11 mouse cellular contexts compared by ENCODE assay signal in the genomic region with DNA sequence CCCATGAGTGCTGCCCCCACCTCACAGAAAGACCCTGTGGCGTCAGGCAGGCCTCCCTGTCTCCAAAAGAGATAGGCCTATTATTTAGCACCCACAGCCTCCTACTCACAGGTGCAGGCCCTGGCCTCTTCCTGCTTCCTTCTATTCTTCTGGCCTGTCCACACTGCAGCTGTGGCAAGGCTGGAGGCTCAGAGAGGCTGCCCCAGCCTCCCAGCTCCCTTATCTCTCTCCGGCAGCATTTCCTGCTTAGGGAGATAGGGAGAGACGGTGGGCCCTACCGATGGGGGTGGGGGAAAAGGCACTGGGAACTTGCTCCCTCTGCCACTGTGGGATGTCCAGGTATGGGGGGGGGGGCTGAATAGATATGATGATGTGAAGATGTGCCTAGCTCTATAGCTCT. TPM values are rescaled to one million over a fixed set of nuclear protein-coding genes. Genes with fewer than 3 reads are reported as not detected.
DNase-seq lines count a peak whose midpoint lies in the region; ATAC-seq lines count a peak whose summit lies in the region.
"Had no signal": no experiment of that assay in that cellular context is flagged by ENCODE, and none has a peak within 500 bp of the region (broad histone marks: within the 10 kb centered on the region; RNA-seq: fewer than 3 reads in every experiment).

No protein-coding gene starts in this region.

- H3K9me3 ChIP-seq in kidney, embryonic 15.5 days (replicated peaks), result no peaks in the 10 kb centered on the region
- H3K9me3 ChIP-seq in kidney, embryonic 14.5 days (ENCODE audit: control insufficient read depth, low read length), result no peaks in the 10 kb centered on the region
- no peaks in the 10 kb centered on the region for H3K9me3 ChIP-seq in heart, embryonic 15.5 days (replicated peaks)
- H3K9me3 ChIP-seq: neural tube, embryonic 13.5 days had no signal

- peaks cover 22% of the 10 kb centered on the region; the same call in 1 of the 2 replicates for H3K4me1 ChIP-seq in kidney, embryonic 15.5 days
- H3K4me1 ChIP-seq in kidney, embryonic 14.5 days (ENCODE audit: control insufficient read depth, insufficient read depth, low read length), result no peaks in the 10 kb centered on the region
- peaks cover 15% of the 10 kb centered on the region for H3K4me1 ChIP-seq in heart, embryonic 15.5 days (replicated peaks)

- no peak overlapping the region for H3K9ac ChIP-seq in kidney, embryonic 15.5 days
- no peak overlapping the region for H3K9ac ChIP-seq in kidney, embryonic 14.5 days (ENCODE audit: low read depth, low read length)
- H3K9ac ChIP-seq in heart, embryonic 15.5 days, result no peak overlapping the region
- H3K9ac ChIP-seq: neural tube, embryonic 13.5 days had no signal

- WGBS in kidney, embryonic 15.5 days, result 59% methylated on average over 4 of the region's 4 CpGs
- WGBS in kidney, embryonic 14.5 days, result 61% methylated on average over 4 of the region's 4 CpGs
- WGBS in heart, embryonic 15.5 days, result 30% methylated on average over 4 of the region's 4 CpGs

- DNase-seq in c-Kit-positive CD71-negative TER-119-negative erythroid progenitor cells, embryonic 14.5 days (ENCODE audit: low read depth), result peak; percentile 53
- peak; percentile 54 for DNase-seq in lung, postnatal 14 days
- DNase-seq in cerebellum, postnatal 25 days, result no peak
- DNase-seq in embryo, embryonic 10.5 days (ENCODE audit: low spot score), result no peak
- no peak for DNase-seq in left cerebral cortex, postnatal 10 days (ENCODE audit: extremely low spot score in 1 of 2, low spot score in 2 of 2)
- DNase-seq: adrenal gland, adult 8-10 months; gastrocnemius, postnatal 14 days had no signal

- ATAC-seq in kidney, embryonic 15.5 days (replicated peaks; ENCODE audit: low FRiP score), result peak; percentile 81
- no peak for ATAC-seq in kidney, embryonic 14.5 days (ENCODE audit: low FRiP score, low TSS enrichment)
- ATAC-seq in heart, embryonic 15.5 days (replicated peaks; ENCODE audit: insufficient number of reproducible peaks, insufficient read depth, low FRiP score, low read depth), result peak; percentile 68; the same call in 1 of the 2 replicates

- 0 out of 2 replicates have a peak, but pooled peaks cover 3% of the 10 kb centered on the region for H3K27me3 ChIP-seq in kidney, embryonic 15.5 days
- no peaks in the 10 kb centered on the region for H3K27me3 ChIP-seq in kidney, embryonic 14.5 days (ENCODE audit: control insufficient read depth, insufficient read depth, low read length)
- no peaks in the 10 kb centered on the region for H3K27me3 ChIP-seq in heart, embryonic 15.5 days
- H3K27me3 ChIP-seq: neural tube, embryonic 13.5 days had no signal

- H3K4me2 ChIP-seq in kidney, embryonic 15.5 days, result no peak overlapping the region
- H3K4me2 ChIP-seq in kidney, embryonic 14.5 days (replicated peaks; ENCODE audit: low read depth, low read length), result no peak overlapping the region
- no peak overlapping the region for H3K4me2 ChIP-seq in heart, embryonic 15.5 days
- H3K4me2 ChIP-seq: neural tube, embryonic 13.5 days had no signal

- peak overlapping the region; percentile 41 for H3K27ac ChIP-seq in kidney, embryonic 15.5 days
- no peak overlapping the region for H3K27ac ChIP-seq in kidney, embryonic 14.5 days (ENCODE audit: low read depth, low read length)
- H3K27ac ChIP-seq in heart, embryonic 15.5 days, result peak overlapping the region; percentile 70
- H3K27ac ChIP-seq: neural tube, embryonic 13.5 days had no signal

- intact Hi-C loops in left cerebral cortex, postnatal 10 days (cut with DNase I), result no loop called here

- H3K36me3 ChIP-seq in kidney, embryonic 15.5 days, result no peaks in the 10 kb centered on the region
- no peaks in the 10 kb centered on the region for H3K36me3 ChIP-seq in kidney, embryonic 14.5 days (ENCODE audit: control insufficient read depth, insufficient read depth, low read length)
- H3K36me3 ChIP-seq in heart, embryonic 15.5 days, result no peaks in the 10 kb centered on the region
- H3K36me3 ChIP-seq: neural tube, embryonic 13.5 days had no signal

- no peak overlapping the region for H3K4me3 ChIP-seq in kidney, embryonic 15.5 days (replicated peaks)
- H3K4me3 ChIP-seq in kidney, embryonic 14.5 days (ENCODE audit: low read length), result no peak overlapping the region
- no peak overlapping the region for H3K4me3 ChIP-seq in heart, embryonic 15.5 days
- H3K4me3 ChIP-seq: neural tube, embryonic 13.5 days had no signal

RNA-seq across cellular contexts. Expression of a gene that starts 19.4 kb away (rescaled TPM):
- polyA plus RNA-seq in kidney, embryonic 15.5 days (2015; fragmentation: Nextera tagmentation; extraction: Ambion mirVana), result 41.0 and 44.8 TPM in 2 replicates
- polyA plus RNA-seq in kidney, embryonic 14.5 days (2014; fragmentation: Nextera tagmentation; extraction: Ambion mirVana), result 40.8 and 49.2 TPM in 2 replicates
- 31.7 and 39.6 TPM in 2 replicates for polyA plus RNA-seq in heart, embryonic 15.5 days (2015; fragmentation: Nextera tagmentation; extraction: Ambion mirVana)
- 1 to 10 TPM; 5.6 to 6.0 TPM for total RNA-seq in left cerebral cortex, postnatal 10 days (2021)

Comparison
In these comparisons a context has a peak if more than half of its experiments do, and no peak if none do; other contexts are left out.
1. DNase-seq: peak in c-Kit-positive CD71-negative TER-119-negative erythroid progenitor cells, embryonic 14.5 days (single experiment) and lung, postnatal 14 days (single experiment); none in cerebellum, postnatal 25 days (0 of 2), embryo, embryonic 10.5 days (single experiment) and left cerebral cortex, postnatal 10 days (0 of 2).